Mouse (Mus musculus) layer of hippocampus, postnatal 36 days (tissue): ENCODE data around the gene Arhgef25. TPM values are rescaled to one million over a fixed set of nuclear protein-coding genes. Genes with fewer than 3 reads are reported as not detected.
A peak's percentile ranks its signal among the peaks of the same experiment; 100 is the strongest.

Experiments
- DNase-seq, 2 experiments: peaks; one replicate each; pipeline ENCODE4 v3.0.0; 2022
- total RNA-seq, 2 experiments: library from RNA; stranded (reverse); gene quantifications; 2 replicates each; pipeline ENCODE4 v1.2.3; 2021

The Arhgef25 gene
- 100 to 1,000 TPM; 359 to 363 TPM for total RNA-seq

- DNase-seq, result no peak
Observed at GRCm38 (mm10) chr10:127189651-127190381, at the start of gene Arhgef25. Gene Arhgef25, minus strand, starts transcription at chr10:127190083.

GRCm38 (mm10) chr10:127238241-127238824, 48.5 kb upstream of the Arhgef25 start:
- DNase-seq, result no peak

GRCm38 (mm10) chr10:127236541-127236940, 46.7 kb upstream of the Arhgef25 start:
- no peak for DNase-seq

- DNase-seq, result no peak
Observed at GRCm38 (mm10) chr10:127233141-127233540, 43.3 kb upstream of the Arhgef25 start.

- DNase-seq, result no peak
Observed at GRCm38 (mm10) chr10:127231741-127232140, 41.9 kb upstream of the Arhgef25 start.

- no peak for DNase-seq
Observed at GRCm38 (mm10) chr10:127230693-127231092, 40.8 kb upstream of the Arhgef25 start.

- DNase-seq, result no peak
Observed at GRCm38 (mm10) chr10:127228897-127229296, 39.0 kb upstream of the Arhgef25 start.

GRCm38 (mm10) chr10:127227163-127227562, 37.3 kb upstream of the Arhgef25 start:
- no peak for DNase-seq

- no peak for DNase-seq
Observed at GRCm38 (mm10) chr10:127226318-127226895, 36.5 kb upstream of the Arhgef25 start.

GRCm38 (mm10) chr10:127225732-127226131, 35.8 kb upstream of the Arhgef25 start:
- no peak for DNase-seq

- DNase-seq, result no peak
Observed at GRCm38 (mm10) chr10:127225213-127225612, 35.3 kb upstream of the Arhgef25 start.

GRCm38 (mm10) chr10:127218339-127218738, 28.5 kb upstream of the Arhgef25 start:
- no peak for DNase-seq

GRCm38 (mm10) chr10:127217177-127217576, 27.3 kb upstream of the Arhgef25 start:
- DNase-seq, result no peak

GRCm38 (mm10) chr10:127216456-127216855, 26.6 kb upstream of the Arhgef25 start:
- no peak for DNase-seq

- no peak for DNase-seq
Observed at GRCm38 (mm10) chr10:127214422-127214803, 24.5 kb upstream of the Arhgef25 start.

- no peak for DNase-seq
Observed at GRCm38 (mm10) chr10:127213704-127214421, 24.0 kb upstream of the Arhgef25 start.

GRCm38 (mm10) chr10:127213272-127213671, 23.4 kb upstream of the Arhgef25 start:
- no peak for DNase-seq

GRCm38 (mm10) chr10:127211414-127211854, 21.6 kb upstream of the Arhgef25 start, which contains the start of gene Pip4k2c:
Gene Pip4k2c, minus strand, starts transcription at chr10:127211585.
- peak; percentile 88 to 90 for DNase-seq

- no peak for DNase-seq
Observed at GRCm38 (mm10) chr10:127210961-127211405, 21.1 kb upstream of the Arhgef25 start.

GRCm38 (mm10) chr10:127209928-127210570, 20.2 kb upstream of the Arhgef25 start:
- DNase-seq, result no peak

- DNase-seq, result no peak
Observed at GRCm38 (mm10) chr10:127208921-127209320, 19.0 kb upstream of the Arhgef25 start.

- DNase-seq, result no peak
Observed at GRCm38 (mm10) chr10:127205373-127205772, 15.5 kb upstream of the Arhgef25 start.
